Mouse (Mus musculus) retina, postnatal 7 days (tissue): ENCODE data around the gene Asic4.

Source experiments
- DNase-seq: peaks from one replicate; pipeline ENCODE4 v3.0.0-alpha.2; 2012; ENCODE audit warnings: low read depth, low spot score

Asic4 gene

GRCm38 (mm10) chr1:75503651-75503980, 53.4 kb downstream of the Asic4 start:
- no peak for DNase-seq

- DNase-seq: no peak
Measured at GRCm38 (mm10) chr1:75504256-75505045, 54.2 kb downstream of the Asic4 start.

GRCm38 (mm10) chr1:75505159-75505955, 55.1 kb downstream of the Asic4 start:
- peak; percentile 37 for DNase-seq

GRCm38 (mm10) chr1:75505956-75506831, 56.0 kb downstream of the Asic4 start, which contains the start of gene Obsl1:
Gene Obsl1, minus strand, starts transcription at chr1:75506452.
- DNase-seq: peak; percentile 46

GRCm38 (mm10) chr1:75507006-75507405, 56.8 kb downstream of the Asic4 start, which contains the start of gene Inha:
Gene Inha, plus strand, starts transcription at chr1:75507077.
- no peak for DNase-seq

- no peak for DNase-seq
Measured at GRCm38 (mm10) chr1:75509586-75509985, 59.4 kb downstream of the Asic4 start.

- no peak for DNase-seq
Measured at GRCm38 (mm10) chr1:75510154-75510553, 59.9 kb downstream of the Asic4 start.

GRCm38 (mm10) chr1:75511437-75512210, 61.4 kb downstream of the Asic4 start:
- no peak for DNase-seq

- DNase-seq: no peak
Measured at GRCm38 (mm10) chr1:75512550-75512949, 62.3 kb downstream of the Asic4 start.

GRCm38 (mm10) chr1:75516703-75517380, 66.6 kb downstream of the Asic4 start:
- no peak for DNase-seq

GRCm38 (mm10) chr1:75517984-75518383, 67.7 kb downstream of the Asic4 start:
- DNase-seq: no peak

- DNase-seq: no peak
Measured at GRCm38 (mm10) chr1:75518427-75518826, 68.2 kb downstream of the Asic4 start.

GRCm38 (mm10) chr1:75519576-75519975, 69.3 kb downstream of the Asic4 start:
- no peak for DNase-seq

GRCm38 (mm10) chr1:75521321-75522031, 71.2 kb downstream of the Asic4 start, which contains the start of gene Stk11ip:
Gene Stk11ip, plus strand, starts transcription at chr1:75521529.
- DNase-seq: peak; percentile 92
